In the genomic region with DNA sequence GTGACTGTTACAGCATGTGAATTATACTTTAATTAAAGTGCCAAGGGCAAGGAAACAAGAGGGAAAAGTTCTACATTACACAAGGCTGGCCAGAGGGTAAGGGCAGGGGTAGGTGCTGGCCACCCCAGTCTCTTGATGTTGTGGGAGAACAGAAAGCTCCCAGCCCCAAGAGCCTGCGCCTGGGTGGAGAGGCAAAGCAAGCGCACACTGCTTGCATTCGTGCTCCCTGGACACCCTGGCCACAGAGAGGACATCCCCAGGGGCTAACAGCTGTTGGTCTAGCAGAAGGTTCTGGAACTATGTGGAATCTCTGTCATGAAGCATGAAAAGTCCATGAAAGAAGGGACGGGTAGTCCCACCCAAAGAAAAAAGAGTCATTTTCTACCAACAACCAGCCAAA, we compare ENCODE assay signal across 17 mouse cellular contexts.
"Had no signal": no experiment of that assay in that cellular context is flagged by ENCODE, and none has a peak within 500 bp of the region (broad histone marks: within the 10 kb centered on the region; RNA-seq: fewer than 3 reads in every experiment).

No protein-coding gene starts in this region.

- ATAC-seq: lung, postnatal 0 days; midbrain, embryonic 15.5 days had no signal

- H3K9me3 ChIP-seq: limb, embryonic 13.5 days; liver, embryonic 13.5 days; midbrain, embryonic 15.5 days; neural tube, embryonic 13.5 days had no signal

- DNase-seq: kidney, postnatal 10 days; kidney, postnatal 4 days; left cerebral cortex, postnatal 4 days; liver, embryonic 13.5 days; lung, adult 2 months; lung, postnatal 36 days; retina, postnatal 1 day; right cerebral cortex, postnatal 4 days; spleen, adult 18-20 months; thymus, adult 2 months; thymus, postnatal 25 days had no signal

- H3K9ac ChIP-seq: limb, embryonic 13.5 days; liver, embryonic 13.5 days; midbrain, embryonic 15.5 days; neural tube, embryonic 13.5 days had no signal

- H3K27ac ChIP-seq: layer of hippocampus, adult 2 months; limb, embryonic 13.5 days; liver, embryonic 13.5 days; midbrain, embryonic 15.5 days; neural tube, embryonic 13.5 days had no signal

- H3K36me3 ChIP-seq: limb, embryonic 13.5 days; midbrain, embryonic 15.5 days; neural tube, embryonic 13.5 days had no signal

- H3K4me2 ChIP-seq: limb, embryonic 13.5 days; liver, embryonic 13.5 days; midbrain, embryonic 11.5 days; midbrain, embryonic 15.5 days; neural tube, embryonic 13.5 days had no signal

- H3K4me3 ChIP-seq: layer of hippocampus, adult 2 months; limb, embryonic 13.5 days; liver, embryonic 13.5 days; midbrain, embryonic 15.5 days; neural tube, embryonic 13.5 days had no signal
